Mouse (Mus musculus) ovary, postnatal 36 days (tissue): ENCODE measurements around the gene Kcnt1.
"Not testable (repeated sequence)": the region's sequence is repeated elsewhere in the genome, so short reads cannot be mapped to it uniquely, and the experiment has no call there.

ENCODE experiments used
- DNase-seq: peaks from one replicate; pipeline ENCODE4 v3.0.0; 2022; ENCODE audit warnings: low spot score, mixed read lengths

The Kcnt1 gene

DNA sequence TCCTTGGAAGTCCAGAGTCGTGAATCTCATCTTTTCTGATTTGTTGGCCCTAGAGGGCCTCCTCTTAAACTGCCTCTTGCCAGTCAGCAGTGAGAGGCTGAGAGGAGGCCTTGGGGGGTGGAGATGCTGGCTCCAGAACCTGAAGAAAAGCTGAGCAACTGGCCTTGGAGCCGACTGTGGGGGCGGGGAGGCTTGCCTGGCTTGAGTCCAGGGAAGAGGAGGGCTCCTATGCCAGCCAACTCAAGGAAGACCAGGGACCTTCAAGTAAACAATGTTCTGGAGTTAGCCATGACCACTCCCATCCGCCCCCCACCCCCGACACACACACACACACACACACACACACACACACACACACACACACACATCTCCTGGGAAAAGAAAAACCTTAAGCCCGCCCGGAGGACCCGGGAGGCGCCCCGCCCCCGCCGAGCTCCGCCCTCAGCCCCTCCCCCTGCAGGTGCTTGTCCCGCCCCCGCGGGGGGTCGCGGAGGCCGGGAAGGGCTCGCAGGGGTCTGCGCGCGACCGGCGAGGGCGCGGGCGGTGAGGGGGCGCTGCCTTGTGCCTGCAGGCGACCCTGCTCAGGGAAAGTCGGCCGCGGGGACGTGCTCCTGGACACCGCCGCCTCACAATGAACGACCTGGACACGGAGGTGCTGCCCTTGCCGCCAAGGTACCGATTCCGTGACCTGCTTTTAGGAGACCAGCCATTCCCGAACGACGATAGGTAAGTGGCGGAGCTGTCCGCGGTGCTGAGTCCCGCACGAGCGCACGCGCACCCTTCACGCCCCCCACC is at the start of gene Kcnt1:
Gene Kcnt1, plus strand, starts transcription at position 398 of the 795 bp plus-strand sequence.
- peak; percentile 87 for DNase-seq

DNA sequence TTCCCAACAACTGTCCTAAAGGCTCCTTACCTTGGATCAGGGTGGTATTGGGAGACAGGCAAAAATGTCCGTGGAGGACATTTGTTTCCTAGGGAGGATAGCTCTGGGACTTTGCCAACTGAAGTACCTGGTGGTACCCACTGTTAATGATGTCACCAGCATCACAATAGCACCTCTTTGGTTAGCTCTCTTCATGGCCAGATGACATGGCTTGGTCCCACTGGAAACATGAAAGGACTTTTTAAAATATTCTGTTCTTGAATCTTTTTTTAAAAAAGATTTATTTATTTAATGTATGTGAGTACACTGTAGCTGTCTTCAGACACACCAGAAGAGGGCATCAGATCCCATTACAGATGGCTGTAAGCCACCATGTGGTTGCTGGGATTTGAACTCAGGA is 47.8 kb upstream of the Kcnt1 start, which contains the start of gene Glt6d1:
Gene Glt6d1, minus strand, starts transcription at position 101 of the 400 bp plus-strand sequence.
- DNase-seq: not testable (repeated sequence)

- no peak for DNase-seq
Observed at GRCm38 (mm10) chr2:25822806-25823205, 40.7 kb upstream of the Kcnt1 start, which contains the start of gene Lcn9. Gene Lcn9 (plus strand): TSS chr2:25823153.

- no peak for DNase-seq
Observed at GRCm38 (mm10) chr2:25824751-25825150, 38.8 kb upstream of the Kcnt1 start.

DNA sequence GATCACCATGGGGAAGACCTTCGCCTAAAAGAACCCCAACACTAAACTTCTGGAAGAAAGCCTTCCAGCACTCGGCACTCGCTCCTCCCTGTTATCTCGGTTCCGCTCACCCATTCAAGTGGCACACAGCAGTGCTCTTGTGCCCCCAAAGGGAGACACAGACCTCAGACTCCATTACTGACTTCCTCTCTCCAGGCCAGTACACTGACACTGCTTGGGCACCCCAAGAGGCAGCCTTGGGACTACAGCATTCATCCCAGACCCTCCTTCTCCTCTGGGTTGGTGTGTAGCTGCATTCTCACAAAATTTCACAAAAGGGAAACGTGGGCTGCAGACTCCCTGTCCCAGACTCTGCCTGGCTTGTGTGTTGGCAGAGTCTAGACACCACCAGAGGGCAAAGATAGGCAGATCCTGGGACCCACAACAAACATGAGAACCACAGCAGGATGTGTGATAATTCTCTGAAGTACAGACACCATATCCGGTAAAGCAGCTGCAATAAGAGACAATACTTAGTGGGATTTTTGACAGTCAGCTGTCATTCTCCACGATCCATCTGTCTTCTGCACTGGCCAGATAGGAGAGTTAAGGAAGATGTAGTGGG is 35.1 kb upstream of the Kcnt1 start:
- no peak for DNase-seq

GRCm38 (mm10) chr2:25830786-25831185 is 32.7 kb upstream of the Kcnt1 start:
- DNase-seq: no peak

DNA sequence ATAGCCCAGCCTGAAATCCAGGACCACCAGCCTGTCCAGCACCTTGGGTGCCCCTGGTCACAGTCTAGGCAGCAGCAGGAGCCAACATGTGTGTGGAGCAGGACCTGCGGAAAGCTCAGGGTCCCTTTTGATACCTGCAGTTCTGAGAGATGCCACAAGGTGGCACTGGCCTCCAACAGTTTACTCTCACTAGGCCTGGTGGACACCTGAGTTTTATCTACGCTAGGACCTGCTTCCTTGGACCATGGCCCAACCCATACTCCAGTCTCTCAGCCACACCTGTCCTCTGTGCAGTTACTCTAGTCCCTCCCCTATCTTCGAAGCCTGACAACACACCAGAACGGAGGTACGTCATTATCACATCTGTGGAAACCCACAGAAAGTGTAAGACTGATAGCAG is 27.2 kb upstream of the Kcnt1 start:
- DNase-seq: peak; percentile 67

DNA sequence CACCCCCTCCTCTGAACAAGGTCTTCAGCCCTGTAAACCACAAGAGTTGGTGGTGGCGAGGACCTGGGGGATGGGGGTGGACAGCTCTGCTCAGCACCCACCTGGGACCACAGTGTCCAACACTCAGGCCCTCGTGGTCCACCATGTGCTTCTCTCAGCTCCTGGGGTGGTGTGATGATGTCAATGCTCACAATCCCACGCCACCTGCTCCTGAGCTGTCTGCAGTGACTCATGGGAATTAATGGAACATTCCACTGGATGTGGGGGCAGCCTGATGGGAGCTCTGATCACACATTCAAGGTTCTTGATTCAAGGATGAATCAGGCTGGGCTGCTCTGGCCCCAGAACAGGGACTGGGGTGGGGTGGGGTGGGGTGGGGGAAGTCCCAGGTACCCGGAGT is 21.4 kb upstream of the Kcnt1 start:
- no peak for DNase-seq

DNA sequence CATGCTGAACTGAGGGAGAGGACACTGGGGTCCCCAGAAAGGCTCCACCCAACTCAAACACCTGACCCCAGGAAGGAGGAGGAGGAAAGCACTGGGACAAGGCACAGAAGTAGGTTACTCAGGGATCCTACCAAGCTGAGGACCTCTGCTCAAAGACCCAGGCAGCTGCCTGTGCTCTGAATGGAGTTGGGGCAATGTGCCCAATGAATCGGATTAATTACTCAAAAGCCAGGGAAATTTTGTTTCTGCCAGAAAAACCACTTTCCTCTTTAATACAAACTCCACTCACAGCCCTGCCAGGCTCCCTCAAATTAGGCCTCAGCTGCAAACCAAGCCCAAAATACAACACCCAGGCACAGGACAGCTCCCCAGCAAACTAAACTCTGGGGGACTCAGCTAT is 20.8 kb upstream of the Kcnt1 start:
- DNase-seq: no peak

GRCm38 (mm10) chr2:25844097-25844496 is 19.4 kb upstream of the Kcnt1 start:
- no peak for DNase-seq

- DNase-seq: no peak
Observed at GRCm38 (mm10) chr2:25846516-25846915, 17.0 kb upstream of the Kcnt1 start.

DNA sequence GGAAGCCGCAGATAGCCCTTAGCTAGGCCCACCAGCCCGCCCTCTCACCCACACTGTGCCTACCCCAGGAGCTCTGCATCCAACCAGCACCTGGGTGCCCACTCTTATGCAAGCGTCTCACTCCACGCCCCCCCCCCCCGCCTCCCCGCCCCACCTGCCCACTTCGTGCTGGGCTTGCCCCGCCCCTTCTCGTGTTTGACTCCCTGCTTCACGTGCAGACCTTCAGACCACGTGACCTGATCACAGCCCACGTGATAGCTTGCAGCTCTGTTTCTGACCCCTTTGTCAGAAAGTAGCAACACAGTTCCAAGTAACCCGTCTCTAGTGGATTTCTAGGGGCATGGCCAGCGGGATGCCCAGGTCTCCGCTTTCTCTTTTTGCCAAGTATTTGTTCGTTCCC is 16.3 kb upstream of the Kcnt1 start, which contains the start of gene Sohlh1:
Gene Sohlh1, minus strand, starts transcription at position 23 of the 400 bp plus-strand sequence.
- no peak for DNase-seq

- peak; percentile 67 for DNase-seq
Observed at GRCm38 (mm10) chr2:25850330-25850729, 13.2 kb upstream of the Kcnt1 start.

- peak; percentile 42 for DNase-seq
Observed at GRCm38 (mm10) chr2:25852626-25853025, 10.9 kb upstream of the Kcnt1 start.

GRCm38 (mm10) chr2:25853998-25854397 is 9.5 kb upstream of the Kcnt1 start:
- no peak for DNase-seq

DNA sequence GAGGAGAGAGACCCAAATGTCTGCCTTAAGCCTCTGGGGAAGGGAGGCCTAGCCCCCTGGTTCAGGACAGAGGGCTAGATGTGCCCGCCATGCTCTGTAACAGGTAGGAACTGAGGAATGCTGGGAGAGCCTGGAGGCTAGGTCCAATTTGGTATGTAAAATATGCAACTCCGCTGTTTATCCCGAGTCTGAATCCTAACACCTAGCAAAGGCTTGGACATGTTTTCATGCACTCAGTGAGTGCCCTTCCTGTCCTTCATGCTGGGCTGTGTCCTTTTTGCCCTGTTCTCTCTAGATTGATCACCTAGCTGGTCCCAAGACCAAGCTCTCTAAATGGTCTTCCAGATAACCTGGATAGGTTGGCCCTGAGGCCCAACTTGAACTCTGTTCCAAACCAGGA is 3.6 kb upstream of the Kcnt1 start:
- no peak for DNase-seq

- no peak for DNase-seq
Observed at GRCm38 (mm10) chr2:25862038-25862437, 1.5 kb upstream of the Kcnt1 start.

GRCm38 (mm10) chr2:25862696-25863270 is 751 bp upstream of the Kcnt1 start:
- no peak for DNase-seq

- DNase-seq: no peak
Observed at GRCm38 (mm10) chr2:25864230-25864629, 696 bp downstream of the Kcnt1 start.

DNA sequence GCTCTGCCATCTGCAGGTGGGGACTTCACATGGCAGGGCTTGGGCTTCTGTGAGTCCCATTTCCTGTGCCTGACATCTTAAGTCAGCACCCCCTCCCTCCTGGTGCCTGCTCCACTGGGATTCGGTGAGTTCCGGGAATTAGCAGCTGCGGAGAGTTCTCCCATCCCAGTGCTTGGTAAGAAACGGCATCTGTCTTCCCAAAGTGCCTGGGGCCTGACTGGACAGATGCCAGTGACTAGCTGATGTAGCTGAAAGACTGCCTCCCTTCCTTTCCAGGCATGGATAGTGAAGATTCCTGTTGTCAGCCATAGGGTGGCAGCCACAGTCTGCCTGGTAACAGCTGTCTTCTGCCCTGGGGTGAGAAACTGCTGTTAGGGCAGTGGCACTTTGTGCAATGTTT is 1.9 kb downstream of the Kcnt1 start:
- DNase-seq: no peak

GRCm38 (mm10) chr2:25866656-25867055 is 3.1 kb downstream of the Kcnt1 start:
- DNase-seq: no peak

DNA sequence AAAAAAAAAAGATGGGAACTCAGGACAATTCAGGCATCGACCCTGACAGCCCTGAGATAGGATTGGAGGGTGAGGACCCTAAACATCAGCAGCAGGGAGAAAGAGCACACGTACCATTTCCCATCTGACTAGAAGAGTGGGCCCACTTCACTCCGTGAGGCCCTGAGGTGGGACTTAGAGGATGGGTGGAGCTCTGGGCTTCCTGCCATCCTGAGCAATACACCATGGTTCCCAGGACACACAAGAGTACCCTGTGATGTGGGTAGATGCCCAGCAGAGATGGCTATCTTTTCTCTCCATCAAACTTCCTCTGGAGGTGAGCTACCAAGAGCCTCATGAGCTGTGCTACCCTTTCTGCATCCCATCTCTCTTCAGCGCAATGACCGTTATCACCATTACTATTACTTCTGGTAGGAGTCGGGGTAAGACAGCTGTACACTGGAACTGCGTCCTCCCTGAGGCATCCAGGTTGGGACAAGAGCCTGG is 13.8 kb downstream of the Kcnt1 start:
- DNase-seq: no peak

DNA sequence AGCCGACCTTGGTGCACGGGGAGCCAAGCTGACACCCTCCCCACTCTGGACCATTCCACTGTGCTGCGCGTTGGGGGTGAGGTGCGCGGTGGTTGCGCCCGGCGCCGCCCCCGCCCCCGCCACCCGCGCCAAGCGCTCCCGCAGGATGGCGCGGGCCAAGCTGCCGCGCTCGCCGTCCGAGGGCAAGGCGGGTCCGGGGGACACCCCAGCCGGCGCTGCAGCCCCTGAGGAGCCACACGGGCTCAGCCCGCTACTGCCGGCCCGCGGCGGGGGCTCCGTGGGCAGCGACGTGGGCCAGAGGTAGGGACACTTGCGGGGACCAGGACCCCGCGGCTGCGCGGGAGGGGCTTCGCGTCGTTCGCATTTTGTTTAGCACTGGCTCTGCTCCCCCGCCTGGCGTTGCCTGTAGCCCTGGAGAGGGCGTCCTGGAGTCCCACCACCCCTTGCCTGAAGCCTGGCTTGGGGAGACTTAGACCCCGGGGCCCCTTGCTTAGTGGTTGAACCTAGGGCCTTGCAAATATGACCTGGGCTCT is 14.3 kb downstream of the Kcnt1 start:
- no peak for DNase-seq
